10 mouse cellular contexts compared by ENCODE assay signal in genomic region chr2:165866951-165867387, GRCm38 (mm10). TPM values are rescaled to one million over a fixed set of nuclear protein-coding genes. Genes with fewer than 3 reads are reported as not detected.
A peak's percentile ranks its signal among the peaks of the same experiment; 100 is the strongest.
DNase-seq lines count a peak whose midpoint lies in the region; ATAC-seq and TF ChIP-seq lines count a peak whose summit lies in the region.
"Had no signal": no experiment of that assay in that cellular context is flagged by ENCODE, and none has a peak within 500 bp of the region (broad histone marks: within the 10 kb centered on the region; RNA-seq: fewer than 3 reads in every experiment).

No protein-coding gene starts in this region.

- peak overlapping the region; percentile 80 for H3K27ac ChIP-seq in forebrain, embryonic 16.5 days (ENCODE audit: low read length)
- H3K27ac ChIP-seq in kidney, postnatal 0 days: peak overlapping the region; percentile 83
- H3K27ac ChIP-seq in neural tube, embryonic 15.5 days (replicated peaks): peak overlapping the region; percentile 78

- no peak for TF ChIP-seq CTCF in kidney, postnatal 0 days (IDR thresholded peaks at IDR 0.05; ENCODE audit: low read depth)

- WGBS in forebrain, embryonic 16.5 days: 12% methylated on average over 12 of the region's 12 CpGs
- 48% methylated on average over 12 of the region's 12 CpGs for WGBS in kidney, postnatal 0 days
- WGBS in neural tube, embryonic 15.5 days: 21% methylated on average over 12 of the region's 12 CpGs

- H3K9me3 ChIP-seq in forebrain, embryonic 16.5 days (ENCODE audit: control insufficient read depth, low read length): no peaks in the 10 kb centered on the region
- H3K9me3 ChIP-seq in kidney, postnatal 0 days (replicated peaks; ENCODE audit: low read length): no peaks in the 10 kb centered on the region
- no peaks in the 10 kb centered on the region for H3K9me3 ChIP-seq in neural tube, embryonic 15.5 days (replicated peaks)

- H3K27me3 ChIP-seq in forebrain, embryonic 16.5 days (replicated peaks; ENCODE audit: control insufficient read depth, insufficient read depth, low read length): no peaks in the 10 kb centered on the region
- H3K27me3 ChIP-seq in kidney, postnatal 0 days (ENCODE audit: insufficient read depth, low read length): no peaks in the 10 kb centered on the region
- no peaks in the 10 kb centered on the region for H3K27me3 ChIP-seq in neural tube, embryonic 15.5 days (replicated peaks)

- peak; percentile 41; the same call in 1 of the 2 replicates for ATAC-seq in cerebellum, adult (ENCODE audit: insufficient number of reproducible peaks, low FRiP score, low TSS enrichment)
- ATAC-seq in forebrain, embryonic 16.5 days: peak; percentile 61
- ATAC-seq in kidney, postnatal 0 days (replicated peaks; ENCODE audit: low FRiP score, low read depth): peak; percentile 63; the same call in 1 of the 2 replicates
- ATAC-seq in neural tube, embryonic 15.5 days (ENCODE audit: low FRiP score): peak; percentile 19; the same call in 1 of the 2 replicates
- ATAC-seq in megakaryocyte, adult 5-6 weeks (ENCODE audit: poor library complexity, severe bottlenecking): no peak

- H3K9ac ChIP-seq in forebrain, embryonic 16.5 days (replicated peaks; ENCODE audit: low read depth, low read length): peak overlapping the region; percentile 45
- H3K9ac ChIP-seq in kidney, postnatal 0 days (ENCODE audit: low read depth, low read length): no peak overlapping the region
- H3K9ac ChIP-seq in neural tube, embryonic 15.5 days (replicated peaks): peak overlapping the region; percentile 14; the same call in 1 of the 2 replicates

- H3K36me3 ChIP-seq in forebrain, embryonic 16.5 days (ENCODE audit: control insufficient read depth, insufficient read depth): no peaks in the 10 kb centered on the region
- peaks cover 10% of the 10 kb centered on the region; the same call in 1 of the 2 replicates for H3K36me3 ChIP-seq in kidney, postnatal 0 days (ENCODE audit: insufficient read depth, low read length)
- H3K36me3 ChIP-seq in neural tube, embryonic 15.5 days: peaks cover 3% of the 10 kb centered on the region; the same call in 1 of the 2 replicates

- no peak overlapping the region for H3K4me3 ChIP-seq in forebrain, embryonic 16.5 days (replicated peaks; ENCODE audit: low read length)
- no peak overlapping the region for H3K4me3 ChIP-seq in kidney, postnatal 0 days (replicated peaks; ENCODE audit: low read depth, low read length)
- no peak overlapping the region for H3K4me3 ChIP-seq in neural tube, embryonic 15.5 days (replicated peaks)
- H3K4me3 ChIP-seq: erythroblast, embryonic 14.5 days; myocyte had no signal

- peaks cover 33% of the 10 kb centered on the region for H3K4me1 ChIP-seq in forebrain, embryonic 16.5 days (replicated peaks; ENCODE audit: control insufficient read depth, insufficient read depth, low read length)
- peaks cover 27% of the 10 kb centered on the region for H3K4me1 ChIP-seq in kidney, postnatal 0 days (replicated peaks; ENCODE audit: insufficient read depth, low read length)
- peaks cover 79% of the 10 kb centered on the region for H3K4me1 ChIP-seq in neural tube, embryonic 15.5 days

- H3K4me2 ChIP-seq in forebrain, embryonic 16.5 days (ENCODE audit: low read length): peak overlapping the region; percentile 10
- no peak overlapping the region for H3K4me2 ChIP-seq in kidney, postnatal 0 days (ENCODE audit: low read length)
- peak overlapping the region; percentile 19; the same call in 1 of the 2 replicates for H3K4me2 ChIP-seq in neural tube, embryonic 15.5 days

- no peak for DNase-seq in cerebellum, adult 8-10 months
- peak; percentile 66 to 69 for DNase-seq in adrenal gland, postnatal 36 days
- peak; percentile 50 for DNase-seq in kidney, postnatal 0 days (ENCODE audit: low spot score)
- no peak for DNase-seq in urinary bladder, postnatal 25 days (ENCODE audit: low spot score)

RNA-seq across cellular contexts. Expression of gene Zmynd8, which starts 31.8 kb away (rescaled TPM):
- total RNA-seq in adrenal gland, postnatal 36 days (2021): 10 to 100 TPM; 47.9 to 53.4 TPM
- 69.8 and 81.5 TPM in 2 replicates for polyA plus RNA-seq in forebrain, embryonic 16.5 days (2015; fragmentation: Nextera tagmentation; extraction: Ambion mirVana)
- polyA plus RNA-seq in kidney, postnatal 0 days (2015; fragmentation: Nextera tagmentation; extraction: Ambion mirVana): 39.6 and 41.7 TPM in 2 replicates
- 79.3 and 79.5 TPM in 2 replicates for polyA plus RNA-seq in neural tube, embryonic 15.5 days (2015; fragmentation: Nextera tagmentation; extraction: Ambion mirVana)
- 26.9 and 37.5 TPM in 2 replicates for total RNA-seq in megakaryocyte, adult 5-6 weeks (2015)
- 26.7 and 28.3 TPM in 2 replicates for total RNA-seq in megakaryocyte, adult 5-6 weeks (2017)

Comparison
In these comparisons a context has a peak if more than half of its experiments do, and no peak if none do; other contexts are left out.
1. DNase-seq: peak in adrenal gland, postnatal 36 days (2 of 2) and kidney, postnatal 0 days (single experiment); none in cerebellum, adult 8-10 months (single experiment) and urinary bladder, postnatal 25 days (single experiment).
2. Peak in every context shown above with its lines, with median percentiles within 50 percentile points of each other: H3K27ac ChIP-seq.